Mouse (Mus musculus): ENCODE measurements around the gene Acaca. TPM values are rescaled to one million over a fixed set of nuclear protein-coding genes. Genes with fewer than 3 reads are reported as not detected.

Acaca gene
- 11.6 and 14.4 TPM in 2 replicates for polyA plus RNA-seq (2015; fragmentation: Nextera tagmentation; extraction: Ambion mirVana)

GRCm38 (mm10) chr11:84128943-84129798, at the start of gene Acaca, which contains the start of gene Tada2a:
Gene Acaca (plus strand): TSS chr11:84129672.
Gene Tada2a (minus strand): TSS chr11:84129600.
- peak; percentile 92 for ATAC-seq (replicated peaks; ENCODE audit: low FRiP score)
- WGBS, result under 1% methylated on average over 55 of the region's 83 CpGs
- peaks cover 14% of the 10 kb centered on the region for H3K4me1 ChIP-seq
- H3K4me2 ChIP-seq, result peak within 1 kb of the TSS; percentile 91
- H3K27ac ChIP-seq, result peak within 1 kb of the TSS; percentile 59
- no peaks in the 10 kb centered on the region for H3K27me3 ChIP-seq
- H3K9ac ChIP-seq, result peak within 1 kb of the TSS; percentile 86
- H3K4me3 ChIP-seq (replicated peaks), result peak within 1 kb of the TSS; percentile 79
- H3K9me3 ChIP-seq (replicated peaks), result no peaks in the 10 kb centered on the region
- H3K36me3 ChIP-seq, result peaks cover 32% of the 10 kb centered on the region

GRCm38 (mm10) chr11:84079887-84080286, 49.6 kb upstream of the Acaca start:
- H3K36me3 ChIP-seq, result peaks cover 60% of the 10 kb centered on the region
- H3K9me3 ChIP-seq (replicated peaks), result no peaks in the 10 kb centered on the region
- 77% methylated on average over 4 of the region's 4 CpGs for WGBS
- peak overlapping the region; percentile 69 for H3K27ac ChIP-seq
- no peak overlapping the region for H3K4me3 ChIP-seq (replicated peaks)
- H3K9ac ChIP-seq, result no peak overlapping the region
- ATAC-seq (replicated peaks; ENCODE audit: low FRiP score), result no peak
- H3K4me2 ChIP-seq, result no peak overlapping the region
- no peaks in the 10 kb centered on the region for H3K27me3 ChIP-seq
- no peaks in the 10 kb centered on the region for H3K4me1 ChIP-seq

GRCm38 (mm10) chr11:84080327-84080726, 49.1 kb upstream of the Acaca start:
- no peaks in the 10 kb centered on the region for H3K27me3 ChIP-seq

GRCm38 (mm10) chr11:84081901-84082300, 47.6 kb upstream of the Acaca start:
- H3K4me3 ChIP-seq (replicated peaks), result no peak overlapping the region
- no peak overlapping the region for H3K9ac ChIP-seq
- H3K4me2 ChIP-seq, result no peak overlapping the region
- H3K4me1 ChIP-seq, result no peaks in the 10 kb centered on the region
- no peaks in the 10 kb centered on the region for H3K9me3 ChIP-seq (replicated peaks)
- WGBS, result 85% methylated on average over 5 of the region's 5 CpGs
- H3K27ac ChIP-seq, result no peak overlapping the region
- no peak for ATAC-seq (replicated peaks; ENCODE audit: low FRiP score)
- H3K36me3 ChIP-seq, result peaks cover 71% of the 10 kb centered on the region
- no peaks in the 10 kb centered on the region for H3K27me3 ChIP-seq

More at GRCm38 (mm10) chr11:84080327-84080726, 49.1 kb upstream of the Acaca start:
- no peak for ATAC-seq (replicated peaks; ENCODE audit: low FRiP score)
- peaks cover 62% of the 10 kb centered on the region for H3K36me3 ChIP-seq
- WGBS, result 86% methylated on average over 3 of the region's 3 CpGs
- H3K9ac ChIP-seq, result no peak overlapping the region
- no peaks in the 10 kb centered on the region for H3K9me3 ChIP-seq (replicated peaks)
- no peak overlapping the region for H3K4me2 ChIP-seq
- H3K4me1 ChIP-seq, result no peaks in the 10 kb centered on the region
- 0 out of 2 replicates have a peak overlapping the region, but pooled peaks have one; percentile 69 for H3K27ac ChIP-seq
- no peak overlapping the region for H3K4me3 ChIP-seq (replicated peaks)

GRCm38 (mm10) chr11:84090572-84090971, 38.9 kb upstream of the Acaca start:
- Histone ChIP-seq H3K4me2 (no peak overlapping the region), H3K36me3 (peaks cover 76% of the 10 kb centered on the region), H3K9me3 (replicated peaks) (no peaks in the 10 kb centered on the region), H3K9ac (no peak overlapping the region), H3K4me1 (no peaks in the 10 kb centered on the region), H3K4me3 (replicated peaks) (no peak overlapping the region), H3K27ac (no peak overlapping the region), H3K27me3 (no peaks in the 10 kb centered on the region)
- WGBS, result 87% methylated on average over 8 of the region's 8 CpGs
- ATAC-seq (replicated peaks; ENCODE audit: low FRiP score), result no peak

GRCm38 (mm10) chr11:84095084-84095483, 34.4 kb upstream of the Acaca start:
- Histone ChIP-seq H3K9ac (no peak overlapping the region), H3K9me3 (replicated peaks) (no peaks in the 10 kb centered on the region), H3K27me3 (no peaks in the 10 kb centered on the region), H3K4me1 (no peaks in the 10 kb centered on the region), H3K36me3 (peaks cover 78% of the 10 kb centered on the region), H3K27ac (no peak overlapping the region), H3K4me2 (no peak overlapping the region), H3K4me3 (replicated peaks) (no peak overlapping the region)
- 82% methylated on average over 4 of the region's 4 CpGs for WGBS
- ATAC-seq (replicated peaks; ENCODE audit: low FRiP score), result no peak

GRCm38 (mm10) chr11:84097251-84097998, 32.0 kb upstream of the Acaca start:
- Histone ChIP-seq H3K27ac (no peak overlapping the region), H3K4me2 (no peak overlapping the region), H3K36me3 (peaks cover 79% of the 10 kb centered on the region), H3K4me1 (no peaks in the 10 kb centered on the region), H3K4me3 (replicated peaks) (no peak overlapping the region), H3K27me3 (no peaks in the 10 kb centered on the region), H3K9me3 (replicated peaks) (no peaks in the 10 kb centered on the region), H3K9ac (no peak overlapping the region)
- 88% methylated on average over 5 of the region's 5 CpGs for WGBS
- ATAC-seq (replicated peaks; ENCODE audit: low FRiP score), result no peak

- Histone ChIP-seq H3K4me1 (no peaks in the 10 kb centered on the region), H3K9me3 (replicated peaks) (no peaks in the 10 kb centered on the region), H3K4me2 (no peak overlapping the region), H3K9ac (no peak overlapping the region), H3K4me3 (replicated peaks) (no peak overlapping the region), H3K27ac (no peak overlapping the region), H3K27me3 (no peaks in the 10 kb centered on the region), H3K36me3 (peaks cover 95% of the 10 kb centered on the region)
- ATAC-seq (replicated peaks; ENCODE audit: low FRiP score), result no peak
These were observed 28.3 kb upstream of the Acaca start for GRCm38 (mm10) chr11:84101182-84101581.

- Histone ChIP-seq H3K9me3 (replicated peaks) (no peaks in the 10 kb centered on the region), H3K27me3 (no peaks in the 10 kb centered on the region), H3K4me2 (no peak overlapping the region), H3K4me3 (replicated peaks) (no peak overlapping the region), H3K27ac (no peak overlapping the region), H3K9ac (no peak overlapping the region), H3K4me1 (no peaks in the 10 kb centered on the region), H3K36me3 (peaks cover 98% of the 10 kb centered on the region)
- WGBS, result 90% methylated on average over 6 of the region's 6 CpGs
- no peak for ATAC-seq (replicated peaks; ENCODE audit: low FRiP score)
These were observed 25.4 kb upstream of the Acaca start for GRCm38 (mm10) chr11:84104036-84104435.

GRCm38 (mm10) chr11:84107137-84107536, 22.3 kb upstream of the Acaca start:
- 51% methylated on average over 2 of the region's 2 CpGs for WGBS
- Histone ChIP-seq H3K4me1 (no peaks in the 10 kb centered on the region), H3K27me3 (no peaks in the 10 kb centered on the region), H3K4me2 (no peak overlapping the region), H3K27ac (no peak overlapping the region), H3K9ac (no peak overlapping the region), H3K36me3 (peaks cover 90% of the 10 kb centered on the region), H3K9me3 (replicated peaks) (no peaks in the 10 kb centered on the region), H3K4me3 (replicated peaks) (no peak overlapping the region)
- no peak for ATAC-seq (replicated peaks; ENCODE audit: low FRiP score)

GRCm38 (mm10) chr11:84113623-84114022, 15.8 kb upstream of the Acaca start:
- WGBS, result 87% methylated on average over 5 of the region's 5 CpGs
- Histone ChIP-seq H3K4me3 (replicated peaks) (no peak overlapping the region), H3K36me3 (peaks cover 81% of the 10 kb centered on the region), H3K9ac (no peak overlapping the region), H3K4me1 (no peaks in the 10 kb centered on the region), H3K4me2 (no peak overlapping the region), H3K9me3 (replicated peaks) (no peaks in the 10 kb centered on the region), H3K27me3 (no peaks in the 10 kb centered on the region), H3K27ac (no peak overlapping the region)
- ATAC-seq (replicated peaks; ENCODE audit: low FRiP score), result no peak

- WGBS, result 60% methylated on average over 9 of the region's 9 CpGs
These were observed 13.8 kb upstream of the Acaca start for GRCm38 (mm10) chr11:84115646-84116045.

More at GRCm38 (mm10) chr11:84115646-84116045, 13.8 kb upstream of the Acaca start:
- H3K36me3 ChIP-seq, result peaks cover 81% of the 10 kb centered on the region
- no peaks in the 10 kb centered on the region for H3K4me1 ChIP-seq
- no peaks in the 10 kb centered on the region for H3K27me3 ChIP-seq
- no peaks in the 10 kb centered on the region for H3K9me3 ChIP-seq (replicated peaks)
- no peak overlapping the region for H3K9ac ChIP-seq
- no peak overlapping the region for H3K4me2 ChIP-seq
- ATAC-seq (replicated peaks; ENCODE audit: low FRiP score), result no peak
- no peak overlapping the region for H3K27ac ChIP-seq
- no peak overlapping the region for H3K4me3 ChIP-seq (replicated peaks)

All from kidney, embryonic 15.5 days (tissue).